In the genomic region with DNA sequence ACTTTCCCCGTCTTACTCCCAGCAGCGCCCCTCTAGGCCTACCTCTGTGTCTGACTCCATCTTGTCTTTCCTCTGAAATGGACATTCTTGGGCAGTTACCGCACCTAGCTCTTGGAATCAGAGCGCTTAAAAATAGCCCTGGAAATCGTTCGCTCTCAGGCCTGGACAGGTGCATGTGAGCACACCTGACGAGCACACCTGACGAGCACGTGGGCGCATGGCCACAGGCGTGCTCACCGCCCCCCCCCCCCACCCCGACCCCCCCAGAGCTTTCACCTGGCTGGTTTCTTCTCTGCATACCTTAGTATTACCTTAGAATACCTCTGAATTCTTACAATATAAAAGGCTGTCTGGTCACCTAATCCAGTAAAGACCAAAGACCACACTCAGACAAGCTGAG, we compare ENCODE assay signal across 36 mouse cellular contexts. TPM values are rescaled to one million over a fixed set of nuclear protein-coding genes. Genes with fewer than 3 reads are reported as not detected.
"Had no signal": no experiment of that assay in that cellular context is flagged by ENCODE, and none has a peak within 500 bp of the region (broad histone marks: within the 10 kb centered on the region; RNA-seq: fewer than 3 reads in every experiment).

Gm11985 (minus strand) TSS at position 101 of the 400 bp plus-strand sequence.

- H3K36me3 ChIP-seq: limb, embryonic 10.5 days; limb, embryonic 12.5 days; limb, embryonic 13.5 days; limb, embryonic 15.5 days; liver, embryonic 13.5 days; liver, embryonic 15.5 days; lung, embryonic 15.5 days; midbrain, embryonic 10.5 days; midbrain, embryonic 12.5 days; midbrain, embryonic 13.5 days; midbrain, embryonic 15.5 days; neural tube, embryonic 12.5 days had no signal

- H3K27ac ChIP-seq: left cerebral cortex, adult 2 months; limb, embryonic 10.5 days; limb, embryonic 12.5 days; limb, embryonic 13.5 days; limb, embryonic 15.5 days; liver, embryonic 13.5 days; liver, embryonic 14.5 days; liver, embryonic 15.5 days; lung, embryonic 15.5 days; macrophage; midbrain, embryonic 10.5 days; midbrain, embryonic 12.5 days; midbrain, embryonic 13.5 days; midbrain, embryonic 15.5 days; neural tube, embryonic 12.5 days had no signal

- H3K4me1 ChIP-seq: limb, embryonic 13.5 days; limb, embryonic 15.5 days; megakaryocyte, embryonic 14.5 days; midbrain, embryonic 12.5 days; midbrain, embryonic 15.5 days; neural tube, embryonic 12.5 days had no signal

- H3K4me3 ChIP-seq: left cerebral cortex, adult 2 months; limb, embryonic 10.5 days; limb, embryonic 12.5 days; limb, embryonic 13.5 days; limb, embryonic 15.5 days; liver, embryonic 13.5 days; liver, embryonic 15.5 days; lung, embryonic 15.5 days; megakaryocyte, embryonic 14.5 days; midbrain, embryonic 10.5 days; midbrain, embryonic 12.5 days; midbrain, embryonic 13.5 days; midbrain, embryonic 15.5 days; myocyte; neural tube, embryonic 12.5 days had no signal

- DNase-seq: left cerebral cortex, postnatal 4 days; liver; liver, embryonic 13.5 days; lung, adult 18-20 months; lung, adult 2 months; lung, embryonic 14.5 days; lung, postnatal 10 days; lung, postnatal 14 days; lung, postnatal 36 days; lung, postnatal 4 days; midbrain, embryonic 14.5 days had no signal

- ATAC-seq: lung, postnatal 0 days; midbrain, embryonic 13.5 days; midbrain, embryonic 15.5 days; midbrain, embryonic 16.5 days had no signal

- H3K9ac ChIP-seq: limb, embryonic 12.5 days; limb, embryonic 13.5 days; limb, embryonic 15.5 days; liver, embryonic 13.5 days; liver, embryonic 14.5 days; liver, embryonic 15.5 days; lung, embryonic 14.5 days; lung, embryonic 15.5 days; midbrain, embryonic 12.5 days; midbrain, embryonic 13.5 days; midbrain, embryonic 15.5 days; neural tube, embryonic 12.5 days had no signal

- H3K4me2 ChIP-seq: limb, embryonic 12.5 days; limb, embryonic 13.5 days; limb, embryonic 15.5 days; liver, embryonic 11.5 days; liver, embryonic 13.5 days; liver, embryonic 15.5 days; lung, embryonic 14.5 days; lung, embryonic 15.5 days; midbrain, embryonic 11.5 days; midbrain, embryonic 12.5 days; midbrain, embryonic 13.5 days; midbrain, embryonic 15.5 days; neural tube, embryonic 12.5 days had no signal

- H3K27me3 ChIP-seq: limb, embryonic 12.5 days; limb, embryonic 13.5 days; limb, embryonic 15.5 days; liver, embryonic 13.5 days; liver, embryonic 15.5 days; lung, embryonic 15.5 days; megakaryocyte, embryonic 14.5 days; midbrain, embryonic 13.5 days; midbrain, embryonic 15.5 days; neural tube, embryonic 12.5 days had no signal

- H3K9me3 ChIP-seq: limb, embryonic 10.5 days; limb, embryonic 12.5 days; limb, embryonic 13.5 days; limb, embryonic 15.5 days; liver, embryonic 13.5 days; liver, embryonic 15.5 days; lung, embryonic 15.5 days; megakaryocyte, embryonic 14.5 days; midbrain, embryonic 10.5 days; midbrain, embryonic 12.5 days; midbrain, embryonic 13.5 days; midbrain, embryonic 15.5 days; neural tube, embryonic 12.5 days had no signal

RNA-seq across cellular contexts. Expression of gene Gm11985, which starts in this region (rescaled TPM):
- polyA plus RNA-seq: limb, embryonic 10.5 days; limb, embryonic 11.5 days; limb, embryonic 12.5 days; limb, embryonic 15.5 days; liver, adult 2 months; liver, embryonic 11.5 days; liver, embryonic 13.5 days; liver, embryonic 14.5 days; liver, embryonic 15.5 days; liver, embryonic 16.5 days; lung, adult 2 months; lung, embryonic 14.5 days; lung, embryonic 15.5 days; lung, postnatal 0 days; macrophage; midbrain, embryonic 10.5 days; midbrain, embryonic 11.5 days; midbrain, embryonic 12.5 days; midbrain, embryonic 13.5 days; midbrain, embryonic 14.5 days; midbrain, embryonic 15.5 days; midbrain, embryonic 16.5 days; midbrain, postnatal 0 days; myocyte; neural tube, embryonic 11.5 days; neural tube, embryonic 12.5 days had no signal
